Mouse (Mus musculus): ENCODE measurements around the gene Vmn1r48. TPM values are rescaled to one million over a fixed set of nuclear protein-coding genes. Genes with fewer than 3 reads are reported as not detected.
"Not testable (repeated sequence)": the region's sequence is repeated elsewhere in the genome, so short reads cannot be mapped to it uniquely, and the experiment has no call there.

The Vmn1r48 gene
- not detected in 2 replicates for polyA plus RNA-seq (2012; rRNA removed)

DNA sequence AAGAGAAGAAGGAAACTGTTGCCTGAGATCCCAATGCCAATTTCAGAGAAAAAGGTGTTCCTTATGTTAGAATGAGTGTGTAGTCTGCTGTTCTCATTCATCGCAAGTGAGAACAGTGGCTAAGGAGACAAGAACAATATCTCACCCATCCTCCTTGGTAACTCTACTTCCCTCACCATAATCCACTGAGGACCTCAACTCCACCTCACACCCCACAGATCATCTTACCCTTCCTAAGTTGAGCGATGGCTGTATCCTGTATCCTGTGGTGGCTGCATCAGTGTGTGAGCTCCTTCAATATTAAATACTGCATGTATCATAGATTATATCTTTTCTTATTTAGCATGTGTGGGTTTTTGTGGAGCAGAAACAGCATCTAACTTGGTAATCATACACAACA is at the start of gene Vmn1r48:
Gene Vmn1r48, minus strand, starts transcription at position 101 of the 400 bp plus-strand sequence.
- not testable (repeated sequence) for H3K4me1 ChIP-seq (ENCODE audit: control insufficient read depth, insufficient read depth, low read length); H3K4me3 ChIP-seq (ENCODE audit: insufficient read depth, low read length); H3K27ac ChIP-seq (ENCODE audit: insufficient read depth, low read length)

DNA sequence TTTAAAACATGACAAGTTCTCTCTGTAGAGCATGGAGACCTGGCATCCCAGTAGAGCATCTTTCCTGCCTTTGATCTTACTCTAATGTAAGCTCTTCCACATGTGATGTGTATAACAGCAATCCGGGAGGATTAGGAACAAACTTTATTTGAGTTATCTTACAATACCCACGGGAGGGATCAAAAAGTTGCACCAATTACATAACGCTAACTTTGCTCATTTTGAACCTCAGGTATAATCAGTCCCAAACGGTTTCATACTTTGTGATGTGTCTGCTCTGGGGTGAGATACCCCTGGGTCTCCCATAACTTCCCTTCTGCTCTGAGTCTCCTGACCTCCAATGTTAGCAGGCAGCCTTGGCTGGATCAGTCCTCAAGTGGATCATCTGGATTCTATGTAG is 41.8 kb upstream of the Vmn1r48 start, which contains the start of gene Vmn1r49:
Gene Vmn1r49, minus strand, starts transcription at position 101 of the 400 bp plus-strand sequence.
- no peak within 1 kb of the TSS for H3K27ac ChIP-seq (ENCODE audit: insufficient read depth, low read length)
- TF ChIP-seq CTCF (IDR thresholded peaks at IDR 0.05; ENCODE audit: extremely low read depth, insufficient read depth, low read length) (no peak), POLR2A (IDR thresholded peaks at IDR 0.05; ENCODE audit: extremely low read depth, insufficient read depth, low read length) (no peak)
- no peak within 1 kb of the TSS for H3K4me3 ChIP-seq (ENCODE audit: insufficient read depth, low read length)
- H3K4me1 ChIP-seq (ENCODE audit: control insufficient read depth, insufficient read depth, low read length), result no peaks in the 10 kb centered on the region

DNA sequence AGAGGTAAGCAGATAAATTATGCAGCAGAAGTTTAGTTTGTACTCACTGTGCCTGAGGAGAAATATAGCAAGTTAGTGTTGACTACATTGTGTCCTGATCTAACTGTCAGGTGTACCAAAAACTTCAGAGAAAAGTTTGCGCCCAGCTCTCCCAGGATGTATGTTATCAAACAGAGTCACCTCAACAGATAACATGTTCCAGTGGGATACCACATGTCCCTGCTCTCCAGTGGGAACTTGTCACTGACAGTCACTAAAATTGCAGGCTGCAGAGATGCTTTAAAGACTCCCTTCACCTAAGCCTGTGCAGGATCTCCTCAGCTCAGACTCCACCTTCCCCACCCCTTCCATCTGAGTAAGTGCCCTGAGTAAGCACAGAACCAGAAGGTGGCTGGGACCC is 20.8 kb downstream of the Vmn1r48 start, which contains the start of gene Vmn1r47:
Gene Vmn1r47, plus strand, starts transcription at position 301 of the 400 bp plus-strand sequence.
- H3K27ac ChIP-seq (ENCODE audit: insufficient read depth, low read length); H3K4me3 ChIP-seq (ENCODE audit: insufficient read depth, low read length); H3K4me1 ChIP-seq (ENCODE audit: control insufficient read depth, insufficient read depth, low read length): not testable (repeated sequence)

DNA sequence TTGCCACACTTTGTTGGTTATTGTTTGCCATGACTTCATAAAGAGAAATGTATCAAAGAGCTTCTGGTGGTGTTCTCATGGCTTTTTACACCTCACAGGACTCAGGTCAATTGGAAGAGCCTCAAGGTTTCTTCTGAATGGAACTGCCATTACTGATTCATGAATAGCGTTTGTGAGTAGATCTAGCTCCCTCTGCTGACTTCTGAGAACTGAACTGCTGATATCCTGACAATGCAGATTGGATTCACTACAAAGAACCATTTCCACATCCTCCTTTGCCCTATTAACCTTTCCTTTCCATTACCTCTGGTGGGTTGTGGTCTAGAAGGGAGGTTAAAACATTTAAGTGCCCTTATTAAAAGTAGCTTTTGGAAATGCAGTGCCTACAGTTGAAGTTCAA is 50.7 kb downstream of the Vmn1r48 start:
- Histone ChIP-seq H3K4me1 (ENCODE audit: control insufficient read depth, insufficient read depth, low read length) (no peaks in the 10 kb centered on the region), H3K27ac (ENCODE audit: insufficient read depth, low read length) (no peak overlapping the region), H3K4me3 (ENCODE audit: insufficient read depth, low read length) (no peak overlapping the region)
- TF ChIP-seq POLR2A (IDR thresholded peaks at IDR 0.05; ENCODE audit: extremely low read depth, insufficient read depth, low read length) (no peak), CTCF (IDR thresholded peaks at IDR 0.05; ENCODE audit: extremely low read depth, insufficient read depth, low read length) (no peak)

Other genes with a start within 250 kb of the Vmn1r48 start
- gene Vmn1r42, start 160.4 kb downstream of the Vmn1r48 start, polyA plus RNA-seq (2012; rRNA removed), result not detected in 2 replicates
- gene Vmn1r43, start 160.4 kb downstream of the Vmn1r48 start, polyA plus RNA-seq (2012; rRNA removed), result not detected in 2 replicates
- not detected in 2 replicates for gene Vmn1r44, start 153.2 kb downstream of the Vmn1r48 start, polyA plus RNA-seq (2012; rRNA removed)
- gene Vmn1r45, start 96.2 kb downstream of the Vmn1r48 start, polyA plus RNA-seq (2012; rRNA removed), result not detected in 2 replicates
- gene Vmn1r46, start 67.5 kb downstream of the Vmn1r48 start, polyA plus RNA-seq (2012; rRNA removed), result not detected in 2 replicates
- not detected in 2 replicates for gene Vmn1r47, start 20.7 kb downstream of the Vmn1r48 start, polyA plus RNA-seq (2012; rRNA removed)
- gene Vmn1r49, start 41.7 kb upstream of the Vmn1r48 start, polyA plus RNA-seq (2012; rRNA removed), result not detected in 2 replicates
- not detected in 2 replicates for gene Vmn1r50, start 64.6 kb upstream of the Vmn1r48 start, polyA plus RNA-seq (2012; rRNA removed)
- gene Vmn1r51, start 85.8 kb upstream of the Vmn1r48 start, polyA plus RNA-seq (2012; rRNA removed), result not detected in 2 replicates
- gene Vmn1r52, start 138.0 kb upstream of the Vmn1r48 start, polyA plus RNA-seq (2012; rRNA removed), result not detected in 2 replicates
- not detected in 2 replicates for gene V1ra8, start 166.0 kb upstream of the Vmn1r48 start, polyA plus RNA-seq (2012; rRNA removed)
- not detected in 2 replicates for gene Vmn1r53, start 187.6 kb upstream of the Vmn1r48 start, polyA plus RNA-seq (2012; rRNA removed)
- not detected in 2 replicates for gene Vmn1r54, start 209.5 kb upstream of the Vmn1r48 start, polyA plus RNA-seq (2012; rRNA removed)

All from cortical plate, adult 2 months (tissue).